Mouse (Mus musculus) heart, embryonic 14.5 days (tissue): ENCODE measurements around the gene Gm45837. TPM values are rescaled to one million over a fixed set of nuclear protein-coding genes. Genes with fewer than 3 reads are reported as not detected.

Experiments
- ATAC-seq: fragments of 200-750 bp; cut with Nextera tagmentation; 2 replicates; pipeline ENCODE4 v1.8.0; 2017; ENCODE audit warnings: low read depth, moderate TSS enrichment; ENCODE audit not compliant: insufficient number of reproducible peaks, insufficient read depth, low FRiP score
- H3K27ac ChIP-seq, 2 experiments: fragments of 200-500 bp in 1 of 2; fragments of 300-500 bp in 1 of 2; sonication (generic) in 1 of 2; replicated peaks in 1 of 2; 2 replicates each; pipeline ENCODE4 v1.5.1; 2012 to 2014; ENCODE audit warnings: low read depth in 2 of 2, low read length in 2 of 2, control low read depth in 1 of 2, mild to moderate bottlenecking in 1 of 2, mixed read lengths in 1 of 2; ENCODE audit not compliant: control insufficient read depth in 1 of 2, insufficient read depth in 1 of 2
- H3K27me3 ChIP-seq: fragments of 300-500 bp; sonication (generic); 2 replicates; pipeline ENCODE4 v1.6.1; 2014; ENCODE audit warnings: mild to moderate bottlenecking, low read length, control low read depth; ENCODE audit not compliant: control insufficient read depth, insufficient read depth
- H3K36me3 ChIP-seq: fragments of 300-500 bp; sonication (generic); 2 replicates; pipeline ENCODE4 v1.6.1; 2014; ENCODE audit warnings: mild to moderate bottlenecking, control low read depth, low read length, mixed read lengths; ENCODE audit not compliant: control insufficient read depth, insufficient read depth
- H3K4me1 ChIP-seq, 2 experiments: fragments of 200-500 bp in 1 of 2; fragments of 300-500 bp in 1 of 2; sonication (generic) in 1 of 2; 2 replicates each; pipeline ENCODE4 v1.6.1; 2012 to 2014; ENCODE audit warnings: low read length in 2 of 2, control low read depth in 1 of 2, mixed read lengths in 1 of 2; ENCODE audit not compliant: control insufficient read depth in 2 of 2, insufficient read depth in 2 of 2
- H3K4me2 ChIP-seq: fragments of 300-500 bp; sonication (generic); 2 replicates; pipeline ENCODE4 v1.6.1; 2014; ENCODE audit warnings: mild to moderate bottlenecking, low read length
- H3K4me3 ChIP-seq, 2 experiments: fragments of 200-500 bp in 1 of 2; fragments of 300-500 bp in 1 of 2; sonication (generic) in 1 of 2; 2 replicates each; pipeline ENCODE4 v1.5.1; 2012 to 2014; ENCODE audit warnings: low read length in 2 of 2, mild to moderate bottlenecking in 2 of 2, control low read depth in 1 of 2, low read depth in 1 of 2, moderate library complexity in 1 of 2; ENCODE audit not compliant: control insufficient read depth in 1 of 2, insufficient read depth in 1 of 2
- H3K9ac ChIP-seq: fragments of 300-500 bp; sonication (generic); 2 replicates; pipeline ENCODE4 v1.6.1; 2014; ENCODE audit warnings: mild to moderate bottlenecking, low read length
- H3K9me3 ChIP-seq: fragments of 300-500 bp; sonication (generic); 2 replicates; pipeline ENCODE4 v1.6.1; 2016; ENCODE audit warnings: low read length, control low read depth; ENCODE audit not compliant: control insufficient read depth
- WGBS: fragments of 180-500 bp; shearing (Covaris S2); extraction: QIAGEN DNeasy Blood & Tissue Kit; methylation state at CpG from one replicate; pipeline ENCODE4 v1.1.7; 2014; 5-methylcytosine and 5-hydroxymethylcytosine counted together
- polyA plus RNA-seq: library from polyadenylated mRNA; unstranded; fragments of >200 nt; fragmentation: Nextera tagmentation; extraction: Ambion mirVana; gene quantifications from 2 replicates; pipeline ENCODE4 v1.2.1, GENCODE M21; 2014

Gm45837 gene
- polyA plus RNA-seq, 1 experiment from 2014 or later = not detected

DNA sequence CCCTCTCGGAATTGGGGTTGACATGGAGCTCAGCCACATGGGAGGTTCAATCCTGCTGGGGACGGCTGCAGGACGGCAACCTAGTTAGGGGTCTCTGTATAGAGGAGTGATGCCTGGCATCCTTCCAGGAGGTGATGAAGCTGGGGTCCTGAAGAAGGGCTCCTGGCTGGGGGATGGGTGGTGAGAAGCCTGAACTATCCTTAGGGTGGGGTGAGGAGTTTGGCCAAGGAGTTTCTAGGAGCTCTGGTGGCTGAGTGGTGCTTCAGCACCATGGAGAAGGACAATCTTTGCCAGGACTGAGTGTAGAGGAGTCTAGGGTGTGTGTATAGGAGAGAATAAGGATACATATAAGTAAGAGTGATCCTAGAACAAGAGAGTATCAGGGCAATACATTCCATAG is 11.4 kb downstream of the Gm45837 start:
- Histone ChIP-seq H3K36me3 (no peaks in the 10 kb centered on the region), H3K27ac (no peak overlapping the region), H3K4me1 (no peaks in the 10 kb centered on the region), H3K4me3 (no peak overlapping the region), H3K27me3 (peaks cover 53% of the 10 kb centered on the region), H3K9ac (no peak overlapping the region), H3K4me2 (no peak overlapping the region), H3K9me3 (no peaks in the 10 kb centered on the region)
- no peak for ATAC-seq
- 35% methylated on average over 3 of the region's 3 CpGs for WGBS

DNA sequence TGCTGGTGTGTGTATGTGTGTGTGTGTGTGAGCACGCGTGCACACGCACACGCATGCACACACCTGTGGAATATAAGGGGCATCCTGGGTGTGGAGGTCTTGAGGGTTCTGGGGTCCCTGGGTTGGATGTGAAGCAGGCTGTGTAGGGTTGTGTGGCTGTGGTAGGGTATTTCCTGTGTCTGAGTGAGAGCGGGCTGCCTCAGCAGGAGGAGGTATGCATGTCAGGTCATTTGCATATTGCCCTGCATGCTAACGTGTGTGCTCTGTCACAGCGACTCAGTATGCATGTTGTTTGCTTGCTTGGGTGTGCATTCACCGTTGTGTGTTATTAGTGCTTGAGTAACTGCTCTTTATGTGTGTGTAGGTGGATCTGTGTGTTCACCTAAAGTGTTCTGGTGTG is 12.0 kb downstream of the Gm45837 start:
- 75% methylated on average over 8 of the region's 8 CpGs for WGBS
- Histone ChIP-seq H3K36me3 (no peaks in the 10 kb centered on the region), H3K27ac (no peak overlapping the region), H3K9ac (no peak overlapping the region), H3K4me2 (no peak overlapping the region), H3K4me1 (no peaks in the 10 kb centered on the region), H3K4me3 (no peak overlapping the region), H3K27me3 (peaks cover 47% of the 10 kb centered on the region), H3K9me3 (no peaks in the 10 kb centered on the region)
- ATAC-seq = no peak

DNA sequence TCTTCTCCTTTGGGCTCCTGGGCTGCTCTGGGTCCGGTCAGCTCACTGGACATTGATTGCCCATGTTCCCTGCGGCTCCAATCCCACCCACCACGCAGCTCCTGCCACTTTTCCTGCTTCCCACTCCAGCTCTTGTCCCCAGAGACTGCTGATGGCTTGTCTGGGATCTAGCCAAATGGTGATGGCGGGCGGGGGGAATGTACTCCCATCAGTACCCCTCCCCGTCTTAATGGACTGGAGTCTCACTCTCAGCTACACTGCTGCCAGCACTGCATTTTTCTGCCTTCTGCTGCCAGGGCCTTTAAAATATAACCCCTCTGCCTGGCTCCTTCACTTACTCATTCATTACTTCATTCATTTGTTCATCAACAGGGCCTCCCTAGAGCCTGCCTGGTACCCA is 13.3 kb downstream of the Gm45837 start:
- whole genome bisulfite sequencing = 66% methylated on average over 6 of the region's 6 CpGs
- H3K4me2 ChIP-seq = no peak overlapping the region
- no peaks in the 10 kb centered on the region for H3K36me3 ChIP-seq
- peaks cover 38% of the 10 kb centered on the region for H3K27me3 ChIP-seq
- H3K27ac ChIP-seq = no peak overlapping the region
- no peak overlapping the region for H3K4me3 ChIP-seq
- ATAC-seq = no peak
- no peaks in the 10 kb centered on the region for H3K4me1 ChIP-seq
- H3K9ac ChIP-seq = no peak overlapping the region
- H3K9me3 ChIP-seq = no peaks in the 10 kb centered on the region

DNA sequence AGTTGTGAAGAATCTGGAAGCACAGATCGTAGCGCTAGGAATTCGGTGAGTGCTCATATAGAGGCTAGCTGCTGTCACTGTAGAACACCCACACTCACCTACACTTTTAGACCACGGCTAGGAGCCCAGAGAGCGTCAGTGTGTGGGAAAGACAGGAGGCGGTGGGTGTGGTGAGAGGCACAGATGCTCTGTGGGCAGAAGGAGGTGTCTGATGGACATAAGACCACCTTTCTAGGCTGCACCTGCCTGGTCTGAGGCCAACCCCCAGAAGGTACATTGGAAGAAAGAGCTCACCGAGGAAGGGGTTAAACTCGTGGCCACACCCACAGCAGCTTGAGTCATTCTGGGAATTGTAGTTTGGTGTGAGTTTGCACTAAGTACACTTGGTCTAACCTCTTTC is 16.0 kb downstream of the Gm45837 start:
- Histone ChIP-seq H3K36me3 (no peaks in the 10 kb centered on the region), H3K27ac (no peak overlapping the region), H3K4me3 (no peak overlapping the region), H3K9ac (no peak overlapping the region), H3K4me2 (no peak overlapping the region), H3K9me3 (no peaks in the 10 kb centered on the region), H3K27me3 (peaks cover 12% of the 10 kb centered on the region; the same call in 1 of the 2 replicates), H3K4me1 (no peaks in the 10 kb centered on the region)
- ATAC-seq = no peak
- 64% methylated on average over 8 of the region's 8 CpGs for WGBS

DNA sequence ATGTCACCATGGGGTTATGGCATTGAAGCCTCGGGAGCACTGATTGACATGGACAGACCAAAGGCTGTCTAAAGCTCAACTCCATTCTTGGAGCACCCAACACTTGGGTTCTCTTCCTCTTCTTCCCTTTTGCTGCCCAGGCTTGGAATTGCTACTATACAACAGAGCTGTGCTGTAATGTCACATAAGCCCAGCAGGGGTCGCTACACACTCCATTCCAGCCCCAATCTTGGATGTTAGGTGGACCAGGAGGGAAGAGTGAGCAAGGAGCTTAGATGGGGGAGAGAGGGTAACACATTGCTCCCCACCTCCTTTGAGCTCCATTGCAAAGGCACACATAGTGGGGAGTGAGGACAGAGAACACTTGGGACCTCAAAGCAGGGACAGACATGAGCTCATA is 17.1 kb downstream of the Gm45837 start:
- no peaks in the 10 kb centered on the region for H3K9me3 ChIP-seq
- no peaks in the 10 kb centered on the region for H3K4me1 ChIP-seq
- H3K27me3 ChIP-seq = peaks cover 9% of the 10 kb centered on the region; the same call in 1 of the 2 replicates
- no peak overlapping the region for H3K27ac ChIP-seq
- H3K4me3 ChIP-seq = no peak overlapping the region
- H3K36me3 ChIP-seq = no peaks in the 10 kb centered on the region
- H3K9ac ChIP-seq = no peak overlapping the region
- no peak for ATAC-seq
- WGBS = 13% methylated on average over 2 of the region's 2 CpGs
- H3K4me2 ChIP-seq = no peak overlapping the region

DNA sequence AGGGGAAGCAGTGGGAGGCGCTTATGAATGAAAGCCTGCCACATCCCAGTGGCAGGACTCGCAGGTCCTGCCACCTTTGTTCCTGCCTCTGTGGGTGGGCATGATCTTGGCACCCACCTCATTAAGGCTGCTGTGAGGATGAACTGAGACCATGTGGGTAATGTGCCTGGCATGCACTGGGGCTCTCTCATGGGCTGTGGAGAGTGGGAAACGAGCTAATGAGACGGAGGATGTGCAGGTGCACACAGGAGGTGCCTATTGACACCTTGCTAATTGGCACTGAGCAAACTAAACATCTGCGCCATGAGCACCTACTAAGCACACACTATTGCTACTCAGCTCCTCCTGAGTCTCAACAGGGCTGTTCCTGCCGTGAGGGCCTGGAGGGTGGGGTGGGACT is 24.4 kb downstream of the Gm45837 start:
- Histone ChIP-seq H3K9ac (no peak overlapping the region), H3K4me2 (no peak overlapping the region), H3K4me3 (no peak overlapping the region), H3K9me3 (no peaks in the 10 kb centered on the region), H3K4me1 (0 out of 4 replicates have a peak, but pooled peaks cover 0 to 2% of the 10 kb centered on the region in 2 experiments), H3K27me3 (peaks cover under 1% of the 10 kb centered on the region; the same call in 1 of the 2 replicates), H3K36me3 (no peaks in the 10 kb centered on the region), H3K27ac (no peak overlapping the region)
- 71% methylated on average over 6 of the region's 6 CpGs for WGBS
- no peak for ATAC-seq

DNA sequence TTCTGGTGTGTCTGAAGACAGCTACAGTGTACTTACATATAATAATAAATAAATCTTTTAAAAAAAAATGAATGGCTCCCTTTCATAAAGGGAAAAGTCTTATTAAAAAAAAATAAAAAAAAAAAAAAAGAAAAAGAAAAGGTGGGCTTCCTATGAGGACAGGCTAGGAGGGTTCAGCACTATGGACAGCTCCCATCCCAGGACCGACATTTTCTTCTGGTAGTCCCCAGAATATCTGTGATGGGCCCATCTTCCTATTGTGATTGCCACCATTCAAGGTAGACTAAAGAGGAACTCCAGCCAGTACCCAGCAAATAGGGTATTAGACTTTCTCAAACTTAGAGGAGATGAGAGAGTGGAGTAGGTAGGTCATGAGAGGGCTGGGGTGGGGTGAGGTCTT is 27.2 kb downstream of the Gm45837 start:
- H3K27me3 ChIP-seq = peaks cover 13% of the 10 kb centered on the region
- H3K9me3 ChIP-seq = no peaks in the 10 kb centered on the region
- no peak overlapping the region for H3K4me3 ChIP-seq
- 3% methylated on average over 1 of the region's 1 CpGs for WGBS
- no peak overlapping the region for H3K9ac ChIP-seq
- no peak overlapping the region for H3K4me2 ChIP-seq
- no peak overlapping the region for H3K27ac ChIP-seq
- ATAC-seq = no peak
- 0 out of 4 replicates have a peak, but pooled peaks cover 0 to 2% of the 10 kb centered on the region in 2 experiments for H3K4me1 ChIP-seq
- no peaks in the 10 kb centered on the region for H3K36me3 ChIP-seq

DNA sequence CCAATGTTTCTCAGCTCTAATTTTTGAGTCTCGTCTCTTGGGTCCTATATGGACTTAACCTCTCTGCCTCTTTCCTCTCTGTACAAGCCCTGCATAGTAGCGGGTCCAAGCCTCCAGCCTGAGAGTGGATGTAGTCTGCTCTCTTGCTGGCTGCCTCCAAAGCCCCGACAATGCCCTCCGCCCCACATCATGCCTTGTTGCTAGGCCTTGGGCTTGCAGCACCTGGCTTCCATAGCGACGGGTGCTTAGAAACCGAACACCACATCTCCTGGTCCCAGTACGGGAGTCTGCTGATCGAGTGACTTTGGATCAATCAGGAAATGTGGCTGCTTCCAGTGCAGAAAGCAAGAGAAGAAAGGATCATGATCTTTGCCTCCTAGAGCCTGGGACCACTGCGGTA is 32.4 kb downstream of the Gm45837 start:
- ATAC-seq = no peak
- Histone ChIP-seq H3K36me3 (no peaks in the 10 kb centered on the region), H3K27ac (no peak overlapping the region), H3K4me1 (no peaks in the 10 kb centered on the region), H3K9me3 (no peaks in the 10 kb centered on the region), H3K27me3 (peaks cover 16% of the 10 kb centered on the region), H3K9ac (no peak overlapping the region), H3K4me3 (no peak overlapping the region), H3K4me2 (no peak overlapping the region)
- 76% methylated on average over 10 of the region's 10 CpGs for WGBS
